Mouse (Mus musculus) liver, adult 2 months (tissue): ENCODE results near the gene Tbc1d7. TPM values are rescaled to one million over a fixed set of nuclear protein-coding genes. Genes with fewer than 3 reads are reported as not detected.

Experiments used
- DNase-seq: peaks from one replicate; pipeline ENCODE4 v3.0.0-alpha.2; 2011; ENCODE audit warnings: low read depth, low spot score; ENCODE audit errors: extremely low read depth
- H3K27ac ChIP-seq: fragments of 200-500 bp; replicated peaks from 2 replicates; pipeline ENCODE4 v1.5.1; 2012; ENCODE audit warnings: low read depth, mild to moderate bottlenecking, control low read depth, inconsistent platforms, low read length; ENCODE audit not compliant: insufficient read depth
- H3K27me3 ChIP-seq: fragments of 200-500 bp; 2 replicates; pipeline ENCODE4 v1.6.1; 2012; ENCODE audit warnings: mild to moderate bottlenecking, moderate library complexity, low read length, inconsistent platforms; ENCODE audit not compliant: control insufficient read depth, insufficient read depth
- H3K36me3 ChIP-seq: fragments of 200-500 bp; 2 replicates; pipeline ENCODE4 v1.6.1; 2012; ENCODE audit warnings: low read length, inconsistent platforms; ENCODE audit not compliant: control insufficient read depth, insufficient read depth
- H3K4me1 ChIP-seq: fragments of 200-500 bp; 2 replicates; pipeline ENCODE4 v1.6.1; 2011; ENCODE audit warnings: low read length; ENCODE audit not compliant: control insufficient read depth, insufficient read depth
- H3K4me3 ChIP-seq: fragments of 200-500 bp; 2 replicates; pipeline ENCODE4 v1.5.1; 2011; ENCODE audit warnings: low read depth, mild to moderate bottlenecking, control low read depth, low read length, moderate library complexity; ENCODE audit not compliant: insufficient read depth
- H3K79me2 ChIP-seq: fragments of 200-500 bp; 2 replicates; pipeline ENCODE4 v1.6.1; 2012; ENCODE audit warnings: inconsistent platforms, mild to moderate bottlenecking, low read length, moderate library complexity; ENCODE audit not compliant: control insufficient read depth, insufficient read depth
- H3K9ac ChIP-seq: fragments of 200-500 bp; 2 replicates; pipeline ENCODE4 v1.6.1; 2012; ENCODE audit warnings: low read depth, mild to moderate bottlenecking, control low read depth, inconsistent platforms, low read length
- CTCF ChIP-seq: fragments of 200-500 bp; IDR thresholded peaks from 2 replicates; pipeline ENCODE4 v1.5.1; 2011; ENCODE audit warnings: low read depth, low read length, control low read depth
- POLR2A ChIP-seq: fragments of 200-500 bp; IDR thresholded peaks from 2 replicates; pipeline ENCODE4 v1.6.1; 2011; ENCODE audit warnings: low read length, control low read depth; ENCODE audit not compliant: insufficient read depth; ENCODE audit errors: extremely low read depth
- WGBS: fragments of 180-500 bp; shearing (Covaris S2); methylation state at CpG from one replicate; pipeline ENCODE4 v1.1.7; 2018; 5-methylcytosine and 5-hydroxymethylcytosine counted together
- polyA plus RNA-seq: library from polyadenylated mRNA; depleted of rRNA; stranded (reverse); fragments of >200 nt; gene quantifications from 2 replicates; pipeline ENCODE4 v1.2.3, GENCODE M21; 2012
- total RNA-seq: library from RNA; depleted of rRNA; stranded (reverse); fragments of >200 nt; gene quantifications from 2 replicates; pipeline ENCODE4 v1.2.3, GENCODE M21; 2014

Gene Tbc1d7
- total and polyA plus RNA-seq, 2 experiments, result 7.2 to 14.9 TPM

- Histone ChIP-seq H3K27ac (no peak overlapping the region; the same call in 1 of the 2 replicates), H3K79me2 (no peaks in the 10 kb centered on the region), H3K9ac (no peak overlapping the region), H3K4me1 (no peaks in the 10 kb centered on the region), H3K36me3 (no peaks in the 10 kb centered on the region), H3K27me3 (no peaks in the 10 kb centered on the region), H3K4me3 (no peak overlapping the region)
- TF ChIP-seq CTCF (no peak), POLR2A (no peak)
- 83% methylated on average over 10 of the region's 10 CpGs for WGBS
- peak; percentile 24 for DNase-seq
Measured at GRCm38 (mm10) chr13:43131741-43132191, 39.5 kb downstream of the Tbc1d7 start.

DNA sequence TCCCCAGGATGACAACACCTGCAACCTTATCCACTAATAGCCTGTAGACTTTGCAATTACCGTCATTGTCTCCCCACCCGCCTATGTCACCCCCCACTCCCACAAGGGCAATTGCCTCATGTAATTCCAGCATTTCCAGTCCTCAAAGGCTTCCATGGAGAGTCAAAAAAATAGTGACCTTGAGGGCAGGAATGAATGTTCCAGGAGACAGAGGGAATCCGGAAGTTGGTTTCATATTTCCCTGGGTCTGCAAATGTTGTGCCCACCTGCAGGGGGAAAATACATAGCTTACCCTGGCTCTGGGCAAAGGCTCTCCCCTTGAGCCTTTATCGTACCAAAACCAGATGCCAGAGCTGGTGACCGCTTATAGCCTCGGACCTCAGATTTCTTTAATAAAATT, 41.1 kb downstream of the Tbc1d7 start:
- no peak overlapping the region for H3K27ac ChIP-seq
- TF ChIP-seq CTCF, result no peak
- TF ChIP-seq POLR2A, result no peak
- no peak for DNase-seq
- H3K79me2 ChIP-seq, result no peaks in the 10 kb centered on the region
- H3K9ac ChIP-seq, result no peak overlapping the region
- H3K4me1 ChIP-seq, result no peaks in the 10 kb centered on the region
- H3K4me3 ChIP-seq, result no peak overlapping the region
- no peaks in the 10 kb centered on the region for H3K27me3 ChIP-seq
- no peaks in the 10 kb centered on the region for H3K36me3 ChIP-seq
- 81% methylated on average over 6 of the region's 6 CpGs for WGBS

DNA sequence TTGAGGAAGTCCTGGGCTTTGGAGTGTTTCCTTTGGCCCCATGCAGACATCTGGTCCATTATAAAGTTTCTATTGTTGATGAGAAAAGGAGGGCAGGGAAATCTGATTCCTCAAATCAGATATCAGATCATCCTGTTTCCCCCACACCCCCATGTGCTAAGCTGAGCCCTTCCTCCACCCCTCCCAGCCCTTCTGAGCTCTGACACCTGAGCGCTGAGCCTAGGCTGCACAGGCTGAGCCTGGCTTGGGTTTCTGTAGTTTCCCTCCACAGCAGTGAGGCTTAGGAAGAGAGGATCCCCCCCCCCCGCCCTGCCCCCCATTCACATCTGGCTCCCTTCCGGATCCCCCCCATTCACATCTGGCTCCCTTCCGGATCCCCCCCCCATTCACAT, 46.6 kb downstream of the Tbc1d7 start:
- 53% methylated on average over 4 of the region's 4 CpGs for WGBS
- Histone ChIP-seq H3K4me1 (no peaks in the 10 kb centered on the region), H3K27me3 (no peaks in the 10 kb centered on the region), H3K9ac (no peak overlapping the region), H3K27ac (no peak overlapping the region), H3K36me3 (no peaks in the 10 kb centered on the region), H3K4me3 (no peak overlapping the region), H3K79me2 (no peaks in the 10 kb centered on the region)
- TF ChIP-seq POLR2A (no peak), CTCF (no peak)
- no peak for DNase-seq

- Histone ChIP-seq H3K79me2 (no peaks in the 10 kb centered on the region), H3K4me3 (no peak overlapping the region), H3K9ac (no peak overlapping the region), H3K27ac (no peak overlapping the region), H3K4me1 (no peaks in the 10 kb centered on the region), H3K27me3 (no peaks in the 10 kb centered on the region), H3K36me3 (no peaks in the 10 kb centered on the region)
- DNase-seq, result no peak
- WGBS, result 48% methylated on average over 17 of the region's 17 CpGs
- no peak for TF ChIP-seq POLR2A
- TF ChIP-seq CTCF, result no peak
Measured at GRCm38 (mm10) chr13:43123895-43124682, 47.2 kb downstream of the Tbc1d7 start.

- Histone ChIP-seq H3K27ac (no peak overlapping the region), H3K79me2 (no peaks in the 10 kb centered on the region), H3K4me3 (no peak overlapping the region), H3K27me3 (no peaks in the 10 kb centered on the region), H3K9ac (no peak overlapping the region), H3K4me1 (no peaks in the 10 kb centered on the region), H3K36me3 (no peaks in the 10 kb centered on the region)
- no peak for DNase-seq
- TF ChIP-seq CTCF, result no peak
- TF ChIP-seq POLR2A, result no peak
- 84% methylated on average over 16 of the region's 16 CpGs for WGBS
Measured at GRCm38 (mm10) chr13:43122306-43123070, 48.8 kb downstream of the Tbc1d7 start.
